Mouse (Mus musculus) A20 (cell line): ENCODE results near the gene Enkur.
"Not testable (repeated sequence)": the region's sequence is repeated elsewhere in the genome, so short reads cannot be mapped to it uniquely, and the experiment has no call there.

Source experiments
- DNase-seq: peaks from one replicate; pipeline ENCODE4 v3.0.0-alpha.2; 2011; ENCODE audit warnings: low read depth, low spot score

The Enkur gene

DNA sequence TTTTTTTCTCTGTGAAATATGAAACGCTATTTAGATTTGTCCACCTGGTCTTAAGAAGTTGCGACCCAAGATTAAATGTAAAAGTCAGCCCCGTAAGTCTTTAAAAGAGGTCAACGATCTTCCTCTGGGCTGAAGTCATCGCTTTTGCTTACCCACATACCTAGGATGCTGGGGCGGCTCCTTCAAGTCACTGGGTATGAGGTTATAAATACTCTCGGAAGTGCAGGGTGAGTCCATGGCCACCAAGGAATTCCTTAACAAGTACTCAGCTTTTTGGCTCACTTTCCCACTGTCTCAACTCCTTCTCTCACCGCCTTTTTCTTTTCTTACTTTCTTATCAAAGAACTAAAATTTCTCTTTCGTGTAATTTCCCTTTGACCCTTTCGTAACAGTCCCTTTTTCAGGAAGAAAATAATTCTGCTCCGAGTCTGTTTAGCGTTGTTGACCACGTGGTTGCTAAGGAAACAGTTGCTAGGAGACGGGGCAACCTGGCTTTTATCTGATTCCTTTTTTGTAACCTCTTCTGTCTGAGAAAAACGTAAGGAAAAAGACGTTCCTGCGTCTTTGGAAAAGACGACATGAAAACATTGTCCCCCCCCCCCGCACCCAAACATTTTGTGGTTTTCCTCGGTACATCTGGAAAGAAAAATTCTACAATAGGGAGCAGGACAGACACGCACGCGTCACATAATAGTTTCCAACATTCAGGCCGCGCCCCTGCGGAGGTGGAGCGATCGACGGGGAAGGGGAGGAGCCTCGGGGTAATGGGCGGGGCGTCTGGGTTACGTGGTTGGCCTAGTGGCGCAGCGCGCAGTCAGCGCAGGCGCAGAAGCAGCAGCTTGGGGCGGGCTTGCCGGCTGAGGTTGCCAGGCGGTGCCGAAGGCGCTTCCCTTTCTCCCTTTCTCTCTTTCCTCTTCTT, at the start of gene Enkur, which contains the start of gene Thnsl1:
Gene Enkur (minus strand): TSS at position 454 of the 919 bp plus-strand sequence.
Gene Thnsl1 (plus strand): TSS at position 813 of the 919 bp plus-strand sequence.
- peak; percentile 97 for DNase-seq

DNA sequence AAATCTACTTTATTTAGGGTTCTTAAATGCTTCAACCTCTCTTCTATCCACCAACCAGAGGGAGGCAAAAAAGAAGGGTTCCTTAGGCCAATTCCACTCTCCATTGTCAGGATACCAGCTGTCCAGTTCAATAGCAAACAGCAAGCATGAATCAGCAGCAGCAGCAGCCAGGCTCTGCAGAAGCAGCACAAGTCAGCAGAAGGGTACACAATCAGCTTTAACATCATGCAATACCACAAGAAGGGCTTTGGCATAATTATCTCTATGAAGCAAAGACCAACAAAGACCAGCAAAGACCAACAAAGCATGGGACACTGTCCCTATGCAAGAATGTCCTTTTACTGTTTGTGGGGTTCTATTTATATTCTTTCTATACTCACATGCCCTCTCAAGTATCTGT, 49.1 kb upstream of the Enkur start:
- DNase-seq, result no peak

DNA sequence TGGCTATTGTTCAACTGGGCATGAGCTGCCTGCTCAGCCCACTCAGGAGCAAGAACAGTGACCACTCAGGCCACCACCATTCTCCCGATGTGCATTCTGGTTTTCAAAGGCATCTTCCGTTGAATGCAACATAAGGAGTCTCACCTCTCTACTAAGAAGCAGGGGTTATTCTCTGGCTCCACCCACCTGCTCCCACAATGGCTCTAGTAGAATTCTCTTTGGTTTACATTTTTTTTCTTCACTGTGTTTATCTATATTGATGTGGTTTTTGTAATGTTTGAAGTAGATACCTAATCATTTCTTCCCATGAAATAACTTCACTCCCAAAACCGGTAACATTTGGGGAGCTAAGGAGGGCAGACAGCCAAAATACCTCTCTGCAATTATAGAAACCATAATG, 48.5 kb upstream of the Enkur start:
- DNase-seq, result no peak

DNA sequence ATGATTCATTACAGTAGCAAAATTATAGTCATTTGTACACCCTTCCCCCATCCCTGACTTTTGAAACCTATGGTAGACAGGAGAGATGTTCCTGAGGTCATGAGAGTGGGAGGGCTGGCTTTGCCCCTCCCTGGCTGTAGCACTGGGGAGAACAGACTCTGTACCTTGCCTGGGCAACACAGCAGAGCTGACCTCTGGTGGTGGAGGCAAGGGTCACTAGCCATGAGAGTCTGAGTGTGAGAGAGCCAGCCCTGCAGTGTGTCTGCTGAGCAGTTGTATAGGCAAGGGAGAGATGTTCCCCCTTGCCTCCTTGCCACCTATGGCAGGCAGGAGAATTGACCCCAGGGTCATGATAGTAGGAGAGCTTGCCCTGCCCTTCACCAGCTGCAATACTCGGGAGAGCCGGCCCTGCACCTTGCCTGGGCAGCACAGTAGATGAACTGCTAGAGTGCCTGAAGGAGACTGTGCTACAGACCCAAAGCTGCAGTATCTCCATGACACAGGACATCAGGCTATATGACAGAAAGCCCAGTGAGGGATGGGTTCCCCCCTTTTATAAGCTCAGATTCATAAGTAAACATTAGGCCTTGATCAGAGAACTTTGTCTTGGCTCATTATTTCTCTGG, 40.4 kb upstream of the Enkur start:
- DNase-seq, result no peak

DNA sequence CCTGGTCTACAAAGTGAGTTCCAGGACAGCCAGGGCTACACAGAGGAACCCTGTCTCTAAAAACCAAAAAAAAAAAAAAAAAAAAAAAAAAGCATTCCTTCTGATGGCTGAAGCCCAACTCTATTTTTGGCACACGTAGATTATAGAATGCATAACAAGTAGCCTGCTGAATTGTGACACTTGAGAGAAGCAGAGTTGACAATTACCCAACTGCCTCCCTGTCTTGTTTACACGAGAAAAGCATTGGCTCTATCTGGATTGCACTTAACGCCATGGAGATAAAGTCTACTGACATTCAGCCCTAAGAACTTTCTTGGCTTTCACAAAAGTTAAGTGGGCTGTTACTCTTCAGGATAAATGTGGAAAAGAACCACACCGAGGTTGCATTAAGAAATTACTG, 39.8 kb upstream of the Enkur start:
- DNase-seq, result no peak

DNA sequence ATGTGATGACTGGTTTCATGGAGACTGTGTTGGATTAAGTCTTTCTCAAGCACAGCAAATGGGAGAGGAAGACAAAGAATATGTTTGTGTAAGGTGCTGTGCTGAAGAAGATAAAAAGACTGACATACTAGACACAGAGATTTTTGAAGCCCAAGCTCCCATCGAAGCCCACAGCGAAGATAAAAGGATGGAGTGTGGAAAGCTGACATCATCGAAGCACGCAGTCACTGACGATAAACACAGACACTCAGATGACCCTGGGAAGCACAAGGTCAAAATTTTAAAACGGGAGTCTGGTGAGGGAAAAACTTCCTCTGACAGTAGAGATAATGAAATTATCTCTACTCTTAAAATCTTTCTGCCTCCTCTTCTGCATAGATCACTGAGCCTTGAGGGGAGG, 38.9 kb upstream of the Enkur start:
- DNase-seq, result not testable (repeated sequence)

DNA sequence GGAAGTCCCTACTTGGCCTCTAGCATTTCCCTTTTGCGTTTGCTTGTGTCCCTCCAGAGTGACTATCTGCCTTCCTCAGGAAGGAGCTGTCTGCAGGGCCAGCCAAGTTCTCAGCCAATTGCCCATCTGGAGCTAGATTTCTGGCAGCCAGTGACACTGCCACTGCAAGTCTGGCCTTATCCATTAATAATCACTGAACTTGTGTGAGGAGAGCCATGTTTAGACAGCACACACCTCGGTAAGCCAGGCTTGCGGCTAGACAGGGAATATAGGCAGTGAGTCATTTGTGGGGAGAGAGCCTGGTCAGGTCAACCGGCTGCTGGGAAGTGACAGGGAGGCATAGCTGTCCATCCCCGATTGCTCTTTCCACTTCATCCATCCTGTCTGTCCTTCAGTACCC, 31.7 kb upstream of the Enkur start:
- DNase-seq, result no peak

DNA sequence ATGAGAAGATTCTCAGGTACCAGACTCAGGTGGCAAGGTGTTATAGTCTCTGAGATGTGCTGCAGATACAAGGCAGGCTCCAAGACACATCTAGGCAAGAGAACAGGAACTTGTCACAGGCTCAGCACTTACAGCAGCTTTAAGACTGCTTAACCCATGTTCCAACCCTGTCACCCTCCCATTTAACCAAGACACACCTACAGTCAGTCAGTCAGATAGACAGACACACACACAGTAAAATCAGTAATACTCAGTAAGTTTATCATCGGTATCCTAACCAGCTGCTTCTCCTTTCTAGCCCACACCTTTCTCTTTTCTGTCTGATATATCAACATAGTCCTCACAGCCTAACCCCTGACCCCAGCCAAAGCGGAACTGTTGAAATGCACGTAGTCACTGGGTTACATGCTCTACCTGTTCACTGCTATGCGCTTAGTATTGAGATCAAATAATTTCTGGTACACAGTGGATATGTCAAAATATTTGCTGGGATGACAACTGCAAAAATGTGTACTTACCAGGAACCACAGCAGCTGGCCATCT, 30.8 kb upstream of the Enkur start:
- no peak for DNase-seq

DNA sequence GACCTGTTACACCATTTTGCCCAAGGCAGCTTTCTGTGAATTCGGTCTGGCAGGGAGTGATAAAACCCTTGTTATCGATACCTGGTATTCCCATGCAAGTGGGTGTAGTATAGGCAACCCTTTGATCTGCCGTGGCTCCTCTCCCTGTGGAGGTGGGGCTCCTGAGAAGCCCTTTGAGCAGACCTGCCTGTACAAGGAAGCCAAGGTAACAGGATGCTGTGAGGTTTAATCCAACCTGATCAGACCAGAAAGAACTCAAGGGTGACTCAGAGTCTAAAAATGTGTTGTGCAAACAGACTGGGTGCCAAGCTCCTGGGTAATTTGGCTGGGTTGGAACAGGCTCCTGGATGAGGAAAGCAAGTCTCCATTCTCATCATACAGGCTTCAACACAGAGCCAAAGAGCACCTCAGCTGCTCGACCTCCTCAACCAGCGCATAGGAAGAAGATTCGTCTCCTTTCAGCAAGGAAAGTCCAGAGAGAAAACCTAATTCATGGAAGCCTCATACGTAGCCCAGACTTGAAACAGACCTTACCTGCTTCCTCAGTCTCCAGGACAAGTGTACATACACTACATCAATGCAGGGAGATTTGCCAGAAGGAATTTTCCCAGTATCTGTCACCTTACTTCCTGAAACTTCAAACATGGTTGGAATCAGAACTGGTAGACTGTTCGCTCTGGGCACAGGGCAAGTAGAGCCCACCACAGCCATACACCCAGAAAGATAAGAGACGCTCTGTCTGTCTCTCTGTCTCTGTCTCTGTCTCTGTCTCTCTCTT, 29.9 kb upstream of the Enkur start:
- DNase-seq, result no peak

DNA sequence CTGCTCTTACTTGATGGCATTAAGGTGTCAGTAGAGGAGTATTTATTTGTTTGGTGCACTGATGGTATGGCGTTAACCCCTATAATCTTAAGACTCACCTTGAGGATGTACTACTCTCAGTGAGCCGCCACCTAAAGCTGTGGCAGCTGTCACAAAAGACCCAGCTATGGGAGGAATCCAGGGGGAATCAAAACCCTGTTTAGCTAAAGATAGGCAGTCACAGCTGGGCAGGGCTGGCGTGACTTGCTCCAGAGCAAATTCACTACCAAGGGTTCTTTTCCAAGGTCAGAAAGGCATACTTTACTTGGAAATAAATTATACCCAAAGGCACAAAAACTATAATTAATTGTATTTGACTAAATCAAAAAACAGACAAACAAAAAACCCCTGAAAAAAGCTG, 26.0 kb upstream of the Enkur start:
- DNase-seq, result no peak

DNA sequence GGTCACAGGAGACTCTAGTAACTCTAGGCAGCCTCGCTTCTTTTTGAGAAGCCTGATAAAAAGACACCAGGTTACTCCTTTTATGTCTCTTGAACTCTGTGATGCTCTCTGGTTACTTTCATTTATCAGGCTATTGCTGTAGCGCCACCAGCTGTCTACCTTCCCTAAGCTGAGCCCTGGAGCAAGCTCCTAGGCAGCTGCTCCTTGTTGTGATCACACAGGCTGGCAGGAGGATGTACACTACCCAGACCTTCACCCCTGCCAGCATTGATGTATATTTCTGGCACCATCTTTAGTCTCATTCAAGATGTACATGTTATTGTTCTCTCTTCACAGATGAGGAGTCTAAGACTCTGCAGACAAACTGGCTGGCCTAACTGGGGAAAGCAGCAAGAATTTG, 25.1 kb upstream of the Enkur start:
- DNase-seq, result no peak

DNA sequence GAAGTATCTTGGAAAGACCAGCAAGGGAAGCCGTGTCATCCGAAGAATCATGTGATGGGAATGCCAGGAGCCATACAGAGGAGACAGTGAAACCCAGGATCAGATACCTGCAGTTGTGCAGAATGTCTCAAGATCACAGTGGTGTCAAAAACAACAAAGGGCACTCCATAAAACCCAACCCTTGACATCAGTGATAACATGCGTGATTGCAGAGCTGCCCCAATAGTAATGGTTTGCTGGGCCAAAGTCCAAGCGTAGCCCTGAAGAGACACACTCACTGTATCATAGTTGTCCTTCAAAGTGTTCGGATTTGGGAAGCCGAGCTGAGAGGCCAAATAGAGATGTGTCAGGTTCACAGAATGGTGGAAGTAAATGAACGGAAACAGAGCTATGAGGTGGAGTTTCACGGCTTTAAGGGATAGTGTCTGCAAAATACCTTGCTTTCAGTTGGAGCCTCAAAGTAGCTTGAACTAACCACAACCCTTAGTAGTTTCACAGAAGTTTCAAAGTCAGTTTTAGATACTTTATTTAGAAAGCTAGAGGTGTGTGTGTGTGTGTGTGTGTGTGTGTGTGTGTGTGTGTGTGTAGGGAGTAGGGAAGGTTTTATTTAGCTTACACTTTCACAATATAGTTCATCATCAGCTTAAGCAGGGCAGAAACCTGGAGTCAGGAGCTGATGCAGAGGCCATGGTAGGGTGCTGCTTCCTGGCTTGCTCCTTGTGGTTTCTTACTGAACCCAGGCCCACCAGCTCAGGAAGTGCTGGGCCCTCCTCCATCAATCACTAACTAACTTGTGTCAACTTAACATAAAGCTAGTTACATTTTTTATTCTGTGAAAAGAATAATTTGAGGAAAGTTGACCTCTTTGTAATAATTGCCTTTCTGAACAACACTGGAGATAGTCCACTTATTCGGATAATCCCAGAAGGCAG, 17.6 kb upstream of the Enkur start:
- no peak for DNase-seq

DNA sequence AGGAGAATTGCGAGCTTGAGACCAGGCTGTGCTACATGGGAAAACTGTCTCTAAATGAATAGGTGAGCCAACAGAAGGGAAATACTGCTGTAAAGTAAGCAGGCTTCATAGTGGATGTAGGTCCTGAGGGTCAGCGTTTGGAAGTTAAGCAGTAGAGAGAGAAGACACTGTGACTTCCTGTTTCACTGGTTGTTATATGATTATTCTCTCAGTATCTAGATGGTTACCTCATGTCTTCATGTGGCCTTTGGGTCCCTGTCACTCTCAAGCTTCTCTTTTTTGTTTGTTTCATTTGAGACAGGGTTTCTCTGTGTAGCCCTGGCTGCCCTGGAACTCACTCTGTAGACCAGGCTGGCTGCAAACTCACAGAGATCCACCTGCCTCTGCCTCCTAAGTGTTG, 10.1 kb upstream of the Enkur start:
- DNase-seq, result peak; percentile 35

DNA sequence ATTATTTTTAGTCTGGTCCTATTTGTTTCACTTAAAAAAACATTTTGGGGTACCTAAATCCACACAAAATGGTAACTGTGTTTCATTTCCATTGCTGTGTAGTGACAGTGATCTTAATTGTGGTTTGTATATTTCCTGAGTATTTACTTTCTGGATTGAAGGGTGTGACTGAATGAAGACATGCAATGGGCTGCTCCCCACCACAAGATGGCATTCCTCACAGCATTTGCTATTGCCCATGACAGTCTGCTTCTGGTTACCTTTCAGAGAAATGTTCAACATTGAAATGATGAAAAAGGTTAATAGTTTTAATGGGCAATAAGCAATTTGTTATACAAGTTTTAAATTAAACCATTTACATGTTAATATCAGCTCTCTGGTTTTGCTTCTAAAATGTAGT, 9.2 kb upstream of the Enkur start:
- no peak for DNase-seq

DNA sequence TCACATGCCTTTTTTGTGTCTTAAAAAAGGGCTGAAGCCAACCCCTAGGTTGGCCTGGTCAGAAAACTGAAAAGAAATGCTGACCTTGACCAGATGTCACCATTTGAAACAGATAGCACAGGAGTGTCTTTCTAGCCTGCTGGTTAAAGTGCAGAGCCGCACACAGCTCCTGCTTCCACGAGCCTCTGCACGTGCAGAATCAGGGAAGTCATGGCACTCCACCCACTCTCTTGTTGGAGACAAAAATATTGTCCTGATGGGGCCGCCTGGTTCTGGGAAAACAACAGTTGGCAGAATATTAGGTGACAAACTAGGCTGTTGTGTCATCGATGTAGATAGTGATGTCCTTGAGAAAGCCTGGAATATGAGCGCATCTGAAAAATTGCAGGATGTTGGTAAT, 6.2 kb upstream of the Enkur start:
- DNase-seq, result no peak

DNA sequence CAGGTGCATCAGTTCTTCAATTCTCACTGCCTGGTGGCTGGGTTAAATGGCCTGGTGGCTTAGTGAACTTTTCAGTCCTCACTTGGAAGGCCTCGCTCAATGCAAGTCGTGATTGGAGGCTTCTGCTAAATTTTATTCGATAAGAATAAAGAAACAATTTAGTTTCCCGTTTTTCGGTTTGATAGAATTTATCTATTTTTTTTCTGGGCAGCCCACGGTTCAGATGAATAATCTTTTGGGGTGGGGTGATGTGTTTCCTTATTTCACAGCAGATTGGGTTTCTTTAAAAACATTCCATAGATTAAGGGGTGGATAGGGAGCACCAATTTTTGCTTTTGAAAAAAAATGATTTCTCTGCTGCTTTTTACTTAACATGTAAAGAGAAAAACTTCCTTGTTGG, 1.1 kb upstream of the Enkur start:
- no peak for DNase-seq

DNA sequence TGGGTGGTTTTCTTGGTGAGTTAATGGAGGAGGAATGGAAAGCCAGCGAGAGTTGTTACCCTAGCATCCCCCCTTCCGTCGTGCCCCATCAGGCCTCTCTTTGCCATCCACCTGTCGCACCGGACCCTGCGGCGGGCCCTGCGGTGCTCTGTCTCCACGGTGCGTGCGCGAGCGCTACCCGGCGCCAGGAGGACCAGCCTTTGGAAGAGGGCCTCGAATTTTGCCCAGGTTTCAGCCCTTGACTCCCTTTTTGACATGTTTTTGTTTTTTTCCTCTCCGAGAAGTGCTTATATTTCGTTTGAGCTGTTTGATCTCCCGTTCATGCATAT, 630 bp upstream of the Enkur start:
- DNase-seq, result no peak

DNA sequence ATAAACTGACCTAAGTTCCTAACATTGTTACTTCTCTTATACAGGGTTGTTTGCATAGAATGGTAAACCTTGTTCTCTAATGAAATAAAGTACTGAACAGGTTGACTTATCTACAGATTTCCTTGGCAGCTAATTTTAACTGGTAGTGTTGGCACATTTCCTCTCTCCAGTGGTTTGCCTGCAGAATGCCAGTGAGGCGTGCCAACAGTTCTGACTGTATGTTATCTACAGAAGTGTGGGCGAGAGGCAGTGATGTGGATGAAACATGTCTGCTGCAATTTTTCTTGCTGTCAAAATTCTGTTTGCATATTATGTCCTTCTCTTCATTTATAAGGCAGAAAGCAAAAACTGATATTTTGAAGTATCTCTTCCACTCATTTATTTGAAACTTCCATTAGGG, 2.4 kb downstream of the Enkur start:
- no peak for DNase-seq

DNA sequence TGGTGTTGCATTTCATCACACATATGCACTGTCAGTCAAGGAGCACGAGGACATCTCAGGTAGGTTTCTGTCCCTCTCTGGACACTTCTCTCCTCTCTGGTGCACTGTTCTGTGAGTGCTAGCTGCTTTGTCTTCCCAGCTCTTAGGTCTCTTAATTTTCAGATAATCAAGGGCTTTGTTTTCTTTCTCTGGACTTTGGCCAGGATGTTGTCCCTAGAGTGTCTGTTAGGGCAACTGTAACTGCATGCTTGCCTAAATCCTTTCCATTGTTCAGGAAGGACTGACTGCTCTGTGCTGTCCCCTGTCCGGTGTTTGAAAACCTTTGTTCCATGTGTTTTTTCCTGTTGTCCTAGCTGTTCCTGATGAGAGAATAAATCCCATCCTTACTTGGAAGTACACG, 6.1 kb downstream of the Enkur start:
- no peak for DNase-seq

DNA sequence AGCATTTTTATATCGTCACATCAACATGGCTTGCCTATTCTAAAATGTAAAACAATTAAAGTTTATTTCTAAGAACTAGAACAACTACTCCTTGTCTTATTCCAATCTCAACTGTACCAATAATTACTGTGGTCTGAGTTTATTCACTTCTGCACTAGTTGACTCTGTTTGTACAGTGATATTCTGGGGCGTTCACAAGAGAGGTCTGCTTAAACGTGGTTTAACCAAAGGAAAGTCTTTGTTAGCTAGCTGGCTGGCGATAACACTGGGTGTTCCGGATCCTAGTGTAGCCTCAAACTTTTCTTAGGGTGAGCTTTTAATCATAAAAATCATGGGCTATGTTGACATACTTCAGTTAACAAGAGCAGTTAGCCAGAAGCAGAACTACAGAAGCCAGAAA, 9.9 kb downstream of the Enkur start:
- DNase-seq, result no peak

DNA sequence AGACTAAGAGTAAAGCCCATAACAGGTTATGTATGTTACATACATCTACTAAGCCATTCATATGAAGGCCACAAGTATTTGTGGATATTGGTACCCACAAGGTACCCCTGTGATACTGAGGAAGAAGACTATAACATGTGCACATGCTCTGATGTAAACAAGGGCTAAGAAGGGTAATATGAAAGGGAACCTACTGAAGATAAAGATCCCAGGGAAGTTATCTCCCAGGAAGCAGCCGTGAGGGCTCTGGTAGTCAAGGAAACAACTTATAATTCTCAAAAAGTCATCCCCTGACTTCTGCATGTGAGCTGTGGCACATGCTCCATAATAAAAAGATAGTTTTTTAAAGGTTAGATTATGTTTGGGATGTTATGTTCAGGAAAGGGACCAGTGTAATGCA, 13.9 kb downstream of the Enkur start:
- no peak for DNase-seq
